Mouse (Mus musculus): Measurements from ENCODE around the gene Qrich1. TPM values are rescaled to one million over a fixed set of nuclear protein-coding genes. Genes with fewer than 3 reads are reported as not detected.

Qrich1 gene
- total and polyA plus RNA-seq, 2 experiments from 2014 or later: 123 to 265 TPM

- peak within 1 kb of the TSS; percentile 71 for H3K9ac ChIP-seq
- WGBS: 2% methylated on average over 50 of the region's 53 CpGs
- H3K4me3 ChIP-seq (ENCODE audit: low read depth, low read length): peak within 1 kb of the TSS; percentile 56
- peaks cover 6% of the 10 kb centered on the region for H3K4me1 ChIP-seq (ENCODE audit: insufficient read depth)
- no peaks in the 10 kb centered on the region for H3K27me3 ChIP-seq (ENCODE audit: insufficient read depth, low read length)
- TF ChIP-seq CTCF (IDR thresholded peaks at IDR 0.05; ENCODE audit: low read depth): peak; percentile 32
- peaks cover 71% of the 10 kb centered on the region for H3K36me3 ChIP-seq (ENCODE audit: insufficient read depth)
- peak; percentile 100 for ATAC-seq
- H3K9me3 ChIP-seq (ENCODE audit: low read length): no peaks in the 10 kb centered on the region
- H3K27ac ChIP-seq (ENCODE audit: low read depth, low read length): peak within 1 kb of the TSS; percentile 74
- peak; percentile 98 for DNase-seq
- peak within 1 kb of the TSS; percentile 68 for H3K4me2 ChIP-seq (ENCODE audit: low read depth)
Observed at GRCm38 (mm10) chr9:108560227-108560841, 43.7 kb downstream of the Qrich1 start, which contains the start of gene Impdh2. Gene Impdh2, plus strand, starts transcription at chr9:108560286.

- no peak for TF ChIP-seq CTCF (IDR thresholded peaks at IDR 0.05; ENCODE audit: low read depth)
- no peak overlapping the region for H3K4me3 ChIP-seq (ENCODE audit: low read depth, low read length)
- WGBS: 94% methylated on average over 8 of the region's 8 CpGs
- H3K9me3 ChIP-seq (ENCODE audit: low read length): no peaks in the 10 kb centered on the region
- no peak for DNase-seq
- no peak overlapping the region for H3K9ac ChIP-seq
- peaks cover 51% of the 10 kb centered on the region for H3K36me3 ChIP-seq (ENCODE audit: insufficient read depth)
- ATAC-seq: no peak
- no peak overlapping the region for H3K4me2 ChIP-seq (ENCODE audit: low read depth)
- H3K27me3 ChIP-seq (ENCODE audit: insufficient read depth, low read length): no peaks in the 10 kb centered on the region
- no peak overlapping the region for H3K27ac ChIP-seq (ENCODE audit: low read depth, low read length)
- peaks cover 18% of the 10 kb centered on the region for H3K4me1 ChIP-seq (ENCODE audit: insufficient read depth)
Observed at GRCm38 (mm10) chr9:108563671-108564070, 47.1 kb downstream of the Qrich1 start.

GRCm38 (mm10) chr9:108564131-108564530 lies 47.5 kb downstream of the Qrich1 start:
- no peak overlapping the region for H3K27ac ChIP-seq (ENCODE audit: low read depth, low read length)
- no peak for TF ChIP-seq CTCF (IDR thresholded peaks at IDR 0.05; ENCODE audit: low read depth)
- no peaks in the 10 kb centered on the region for H3K27me3 ChIP-seq (ENCODE audit: insufficient read depth, low read length)
- no peak for DNase-seq
- H3K9ac ChIP-seq: no peak overlapping the region
- 85% methylated on average over 7 of the region's 7 CpGs for WGBS
- H3K4me1 ChIP-seq (ENCODE audit: insufficient read depth): peaks cover 18% of the 10 kb centered on the region
- H3K36me3 ChIP-seq (ENCODE audit: insufficient read depth): peaks cover 46% of the 10 kb centered on the region
- no peaks in the 10 kb centered on the region for H3K9me3 ChIP-seq (ENCODE audit: low read length)
- ATAC-seq: no peak
- no peak overlapping the region for H3K4me2 ChIP-seq (ENCODE audit: low read depth)
- no peak overlapping the region for H3K4me3 ChIP-seq (ENCODE audit: low read depth, low read length)

- H3K36me3 ChIP-seq (ENCODE audit: insufficient read depth): peaks cover 41% of the 10 kb centered on the region
- ATAC-seq: no peak
- H3K4me3 ChIP-seq (ENCODE audit: low read depth, low read length): peak overlapping the region; percentile 77
- 10% methylated on average over 35 of the region's 35 CpGs for WGBS
- peaks cover 23% of the 10 kb centered on the region for H3K4me1 ChIP-seq (ENCODE audit: insufficient read depth)
- peak overlapping the region; percentile 98 for H3K27ac ChIP-seq (ENCODE audit: low read depth, low read length)
- H3K9me3 ChIP-seq (ENCODE audit: low read length): no peaks in the 10 kb centered on the region
- no peaks in the 10 kb centered on the region for H3K27me3 ChIP-seq (ENCODE audit: insufficient read depth, low read length)
- H3K4me2 ChIP-seq (ENCODE audit: low read depth): peak overlapping the region; percentile 90
- TF ChIP-seq CTCF (IDR thresholded peaks at IDR 0.05; ENCODE audit: low read depth): no peak
- DNase-seq: peak; percentile 38
- H3K9ac ChIP-seq: peak overlapping the region; percentile 83
Observed at GRCm38 (mm10) chr9:108565881-108566814, 49.5 kb downstream of the Qrich1 start.

GRCm38 (mm10) chr9:108566815-108567776 lies 50.5 kb downstream of the Qrich1 start, which contains the start of gene Ndufaf3:
Gene Ndufaf3, minus strand, starts transcription at chr9:108567434.
- Histone ChIP-seq H3K27me3 (ENCODE audit: insufficient read depth, low read length) (no peaks in the 10 kb centered on the region), H3K9me3 (ENCODE audit: low read length) (no peaks in the 10 kb centered on the region), H3K9ac (peak within 1 kb of the TSS; percentile 83), H3K4me1 (ENCODE audit: insufficient read depth) (peaks cover 19% of the 10 kb centered on the region), H3K27ac (ENCODE audit: low read depth, low read length) (peak within 1 kb of the TSS; percentile 98), H3K4me3 (ENCODE audit: low read depth, low read length) (peak within 1 kb of the TSS; percentile 77), H3K36me3 (ENCODE audit: insufficient read depth) (peaks cover 46% of the 10 kb centered on the region), H3K4me2 (ENCODE audit: low read depth) (peak within 1 kb of the TSS; percentile 90)
- TF ChIP-seq CTCF (IDR thresholded peaks at IDR 0.05; ENCODE audit: low read depth): peak; percentile 95
- WGBS: 2% methylated on average over 73 of the region's 73 CpGs
- DNase-seq (peak; percentile 98), ATAC-seq (peak; percentile 92)

GRCm38 (mm10) chr9:108567931-108568419 lies 51.4 kb downstream of the Qrich1 start:
- Histone ChIP-seq H3K4me3 (ENCODE audit: low read depth, low read length) (peak overlapping the region; percentile 77), H3K4me1 (ENCODE audit: insufficient read depth) (peaks cover 19% of the 10 kb centered on the region), H3K27ac (ENCODE audit: low read depth, low read length) (peak overlapping the region; percentile 98), H3K4me2 (ENCODE audit: low read depth) (peak overlapping the region; percentile 90), H3K9me3 (ENCODE audit: low read length) (no peaks in the 10 kb centered on the region), H3K36me3 (ENCODE audit: insufficient read depth) (peaks cover 49% of the 10 kb centered on the region), H3K27me3 (ENCODE audit: insufficient read depth, low read length) (no peaks in the 10 kb centered on the region), H3K9ac (peak overlapping the region; percentile 83)
- ATAC-seq (no peak), DNase-seq (no peak)
- WGBS: 15% methylated on average over 18 of the region's 18 CpGs
- TF ChIP-seq CTCF (IDR thresholded peaks at IDR 0.05; ENCODE audit: low read depth): no peak
